Mouse (Mus musculus) cortical plate, adult 2 months (tissue): ENCODE measurements around the gene Card14.

Experiments
- CTCF ChIP-seq: fragments of 200-500 bp; IDR thresholded peaks from 2 replicates; pipeline ENCODE4 v1.5.1; 2011; ENCODE audit warnings: mild to moderate bottlenecking, control low read depth, low read length; ENCODE audit not compliant: insufficient read depth; ENCODE audit errors: extremely low read depth
- POLR2A ChIP-seq: fragments of 200-500 bp; IDR thresholded peaks from 2 replicates; pipeline ENCODE4 v1.6.1; 2011; ENCODE audit warnings: mild to moderate bottlenecking, low read length, control low read depth; ENCODE audit not compliant: insufficient read depth; ENCODE audit errors: extremely low read depth

GRCm38 (mm10) chr11:119382338-119382850, 74.8 kb downstream of the Card14 start:
- no peak for TF ChIP-seq POLR2A
- TF ChIP-seq CTCF: no peak
